In the genomic region with DNA sequence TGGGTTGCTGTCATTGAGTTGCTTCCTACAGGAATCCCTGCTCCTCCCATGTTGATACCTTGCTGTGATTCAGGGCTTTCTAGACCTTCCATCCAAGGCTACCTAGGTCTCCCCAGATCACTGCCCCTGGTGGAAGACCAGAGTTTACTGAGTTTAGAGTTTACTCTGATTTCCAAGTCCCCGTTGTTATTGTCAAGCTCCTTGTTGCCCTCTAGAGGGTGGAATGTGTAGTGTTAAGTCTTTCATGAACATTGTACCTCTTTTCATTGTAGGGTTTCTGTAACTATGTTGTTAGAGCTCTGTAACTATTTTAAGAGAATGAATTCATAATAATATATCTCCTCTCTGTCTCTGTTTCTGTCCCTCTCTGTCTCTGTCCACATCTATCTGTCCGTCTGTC, we compare ENCODE assay signal across 19 mouse cellular contexts. TPM values are rescaled to one million over a fixed set of nuclear protein-coding genes. Genes with fewer than 3 reads are reported as not detected.
DNase-seq lines count a peak whose midpoint lies in the region; ATAC-seq and TF ChIP-seq lines count a peak whose summit lies in the region.
"Had no signal": no experiment of that assay in that cellular context is flagged by ENCODE, and none has a peak within 500 bp of the region (broad histone marks: within the 10 kb centered on the region; RNA-seq: fewer than 3 reads in every experiment).

No protein-coding gene starts in this region.

- peak; percentile 43; the same call in 1 of the 2 replicates for TF ChIP-seq CTCF in hindbrain, postnatal 0 days (IDR thresholded peaks at IDR 0.05; ENCODE audit: low read depth)
- TF ChIP-seq CTCF in lung, embryonic 14.5 days (IDR thresholded peaks at IDR 0.05; ENCODE audit: low read depth) = peak; percentile 46
- TF ChIP-seq CTCF in E14TG2a.4 (conservative IDR thresholded peaks at IDR 0.05; ENCODE audit: low read length) = peak; percentile 60

- 81% methylated on average over 2 of the region's 2 CpGs for WGBS in hindbrain, postnatal 0 days
- WGBS in hindbrain, embryonic 14.5 days = 93% methylated on average over 2 of the region's 2 CpGs
- WGBS in lung, embryonic 14.5 days = 84% methylated on average over 2 of the region's 2 CpGs

- ATAC-seq in hindbrain, postnatal 0 days = no peak
- no peak for ATAC-seq in hindbrain, embryonic 14.5 days (ENCODE audit: low FRiP score)
- no peak for ATAC-seq in lung, embryonic 14.5 days (ENCODE audit: insufficient read depth)
- ATAC-seq: CD4-positive, CD25-positive, alpha-beta regulatory T cell, adult 4 months; intestine, embryonic 15.5 days had no signal

- H3K4me1 ChIP-seq in hindbrain, postnatal 0 days (ENCODE audit: insufficient read depth, low read length) = no peaks in the 10 kb centered on the region
- peaks cover 10% of the 10 kb centered on the region; the same call in 1 of the 2 replicates for H3K4me1 ChIP-seq in hindbrain, embryonic 14.5 days (replicated peaks; ENCODE audit: control insufficient read depth, insufficient read depth, low read length)
- H3K4me1 ChIP-seq in lung, embryonic 14.5 days (ENCODE audit: insufficient read depth) = no peaks in the 10 kb centered on the region; the same call in 1 of the 2 replicates
- peaks cover 17% of the 10 kb centered on the region for H3K4me1 ChIP-seq in E14TG2a.4 (replicated peaks; ENCODE audit: low read depth, low read length)

- H3K4me3 ChIP-seq in hindbrain, postnatal 0 days (ENCODE audit: low read length) = no peak overlapping the region
- no peak overlapping the region for H3K4me3 ChIP-seq in hindbrain, embryonic 14.5 days (replicated peaks; ENCODE audit: low read length)
- no peak overlapping the region for H3K4me3 ChIP-seq in lung, embryonic 14.5 days (ENCODE audit: low read depth, low read length)
- no peak overlapping the region for H3K4me3 ChIP-seq in E14TG2a.4 (replicated peaks; ENCODE audit: low read length)
- H3K4me3 ChIP-seq: embryonic facial prominence, embryonic 15.5 days; heart, embryonic 12.5 days; intestine, embryonic 15.5 days; limb, embryonic 12.5 days; lung, embryonic 15.5 days had no signal

- H3K27ac ChIP-seq in hindbrain, postnatal 0 days = no peak overlapping the region
- no peak overlapping the region for H3K27ac ChIP-seq in hindbrain, embryonic 14.5 days
- H3K27ac ChIP-seq in lung, embryonic 14.5 days (ENCODE audit: low read depth) = no peak overlapping the region
- H3K27ac ChIP-seq: embryonic facial prominence, embryonic 15.5 days; intestine, embryonic 15.5 days; limb, embryonic 12.5 days; lung, embryonic 15.5 days had no signal

- peaks cover 13% of the 10 kb centered on the region; the same call in 1 of the 2 replicates for H3K27me3 ChIP-seq in hindbrain, postnatal 0 days (ENCODE audit: insufficient read depth, low read length)
- peaks cover 28% of the 10 kb centered on the region for H3K27me3 ChIP-seq in hindbrain, embryonic 14.5 days (ENCODE audit: control insufficient read depth, insufficient read depth, low read length)
- peaks cover 35% of the 10 kb centered on the region for H3K27me3 ChIP-seq in lung, embryonic 14.5 days (ENCODE audit: insufficient read depth, low read length)
- H3K27me3 ChIP-seq in E14TG2a.4 (ENCODE audit: insufficient read depth, low read length) = peaks cover 62% of the 10 kb centered on the region

- no peaks in the 10 kb centered on the region for H3K36me3 ChIP-seq in hindbrain, postnatal 0 days (ENCODE audit: insufficient read depth, low read length)
- H3K36me3 ChIP-seq in hindbrain, embryonic 14.5 days (replicated peaks; ENCODE audit: control insufficient read depth, insufficient read depth) = no peaks in the 10 kb centered on the region
- H3K36me3 ChIP-seq in lung, embryonic 14.5 days (ENCODE audit: insufficient read depth) = no peaks in the 10 kb centered on the region
- H3K36me3 ChIP-seq in E14TG2a.4 (ENCODE audit: insufficient read depth, low read length) = no peaks in the 10 kb centered on the region
- H3K36me3 ChIP-seq: embryonic facial prominence, embryonic 15.5 days; heart, embryonic 12.5 days; intestine, embryonic 15.5 days; limb, embryonic 12.5 days; lung, embryonic 15.5 days had no signal

- H3K9me3 ChIP-seq in hindbrain, postnatal 0 days (ENCODE audit: low read length) = no peaks in the 10 kb centered on the region
- H3K9me3 ChIP-seq in hindbrain, embryonic 14.5 days (ENCODE audit: control insufficient read depth, low read length) = no peaks in the 10 kb centered on the region
- peaks cover 5% of the 10 kb centered on the region; the same call in 1 of the 2 replicates for H3K9me3 ChIP-seq in lung, embryonic 14.5 days (ENCODE audit: low read depth, low read length)
- no peaks in the 10 kb centered on the region for H3K9me3 ChIP-seq in E14TG2a.4 (ENCODE audit: low read length)
- H3K9me3 ChIP-seq: embryonic facial prominence, embryonic 15.5 days; heart, embryonic 12.5 days; intestine, embryonic 15.5 days had no signal

- DNase-seq in hindbrain, postnatal 0 days (ENCODE audit: low spot score) = no peak
- DNase-seq in hindbrain, embryonic 14.5 days (ENCODE audit: low spot score) = no peak
- DNase-seq in lung, embryonic 14.5 days = peak; percentile 26
- DNase-seq in lung, adult 18-20 months = no peak
- DNase-seq in retina, embryonic 14.5 days (ENCODE audit: low spot score) = peak; percentile 34
- DNase-seq in right cerebral cortex, postnatal 36 days (ENCODE audit: low spot score in 2 of 2) = no peak
- DNase-seq in adrenal gland, postnatal 36 days = no peak
- DNase-seq: cerebellum, postnatal 14 days; embryo, embryonic 11 days; midbrain, embryonic 14.5 days; thymus, postnatal 36 days had no signal

- no peak overlapping the region for H3K4me2 ChIP-seq in hindbrain, postnatal 0 days (ENCODE audit: low read depth, low read length)
- no peak overlapping the region for H3K4me2 ChIP-seq in hindbrain, embryonic 14.5 days (replicated peaks)
- no peak overlapping the region for H3K4me2 ChIP-seq in lung, embryonic 14.5 days
- H3K4me2 ChIP-seq: embryonic facial prominence, embryonic 15.5 days; heart, embryonic 12.5 days; intestine, embryonic 15.5 days; limb, embryonic 12.5 days; lung, embryonic 15.5 days had no signal

- no peak overlapping the region for H3K9ac ChIP-seq in hindbrain, postnatal 0 days (replicated peaks; ENCODE audit: low read length)
- H3K9ac ChIP-seq in hindbrain, embryonic 14.5 days = no peak overlapping the region
- H3K9ac ChIP-seq in lung, embryonic 14.5 days = no peak overlapping the region
- H3K9ac ChIP-seq: embryonic facial prominence, embryonic 15.5 days; heart, embryonic 12.5 days; intestine, embryonic 15.5 days; limb, embryonic 12.5 days; lung, embryonic 15.5 days had no signal

RNA-seq across cellular contexts. Expression of a gene that starts 4.4 kb away (rescaled TPM):
- 2.4 and 5.3 TPM in 2 replicates for total RNA-seq in hindbrain, postnatal 0 days (2014; rRNA removed)
- 1.6 and 1.9 TPM in 2 replicates for polyA plus RNA-seq in hindbrain, postnatal 0 days (2015; fragmentation: Nextera tagmentation; extraction: Ambion mirVana)
- 0.47 and 0.85 TPM in 2 replicates for polyA plus RNA-seq in hindbrain, embryonic 14.5 days (2014; fragmentation: Nextera tagmentation; extraction: Ambion mirVana)
- polyA plus RNA-seq in lung, embryonic 14.5 days (2014; fragmentation: Nextera tagmentation; extraction: Ambion mirVana) = not detected in 2 replicates
- total RNA-seq in adrenal gland, postnatal 36 days (2021) = 1 to 10 TPM in 1 of 2 experiments, under 1 TPM in 1; 0.56 to 1.9 TPM
- total RNA-seq: megakaryocyte progenitor cell, adult 5-6 weeks had no signal
- polyA plus RNA-seq: CD4-positive, CD25-positive, alpha-beta regulatory T cell, adult 4 months; heart, embryonic 12.5 days had no signal

Comparison
In these comparisons a context has a peak if more than half of its experiments do, and no peak if none do; other contexts are left out.
1. DNase-seq: peak in lung, embryonic 14.5 days (single experiment) and retina, embryonic 14.5 days (single experiment); none in hindbrain, postnatal 0 days (single experiment), hindbrain, embryonic 14.5 days (single experiment), lung, adult 18-20 months (0 of 2), right cerebral cortex, postnatal 36 days (0 of 2) and adrenal gland, postnatal 36 days (0 of 2).
2. Peak in every context shown above with its lines, with median percentiles within 50 percentile points of each other: CTCF ChIP-seq.